Mouse (Mus musculus) stomach, embryonic 14.5 days (tissue): ENCODE measurements around the gene Slc1a5. TPM values are rescaled to one million over a fixed set of nuclear protein-coding genes. Genes with fewer than 3 reads are reported as not detected.

Experiments used
- ATAC-seq: fragments of 200-750 bp; cut with Nextera tagmentation; 2 replicates; pipeline ENCODE4 v1.8.0; 2017; ENCODE audit warnings: low read depth, moderate TSS enrichment; ENCODE audit not compliant: insufficient number of reproducible peaks, insufficient read depth, low FRiP score
- H3K27ac ChIP-seq: fragments of 300-500 bp; sonication (generic); 2 replicates; pipeline ENCODE4 v1.5.1; 2014; ENCODE audit warnings: mild to moderate bottlenecking, low read length, moderate library complexity, mixed read lengths
- H3K27me3 ChIP-seq: fragments of 300-500 bp; sonication (generic); 2 replicates; pipeline ENCODE4 v1.6.1; 2014; ENCODE audit warnings: low read length, control low read depth, mixed read lengths; ENCODE audit not compliant: control insufficient read depth, insufficient read depth
- H3K36me3 ChIP-seq: fragments of 300-500 bp; sonication (generic); 2 replicates; pipeline ENCODE4 v1.6.1; 2014; ENCODE audit warnings: mild to moderate bottlenecking, control low read depth, low read length, moderate library complexity, mixed read lengths; ENCODE audit not compliant: control insufficient read depth, insufficient read depth
- H3K4me1 ChIP-seq: fragments of 300-500 bp; sonication (generic); 2 replicates; pipeline ENCODE4 v1.6.1; 2014; ENCODE audit warnings: low read length, control low read depth, mixed read lengths; ENCODE audit not compliant: control insufficient read depth, insufficient read depth
- H3K4me2 ChIP-seq: fragments of 300-500 bp; sonication (generic); replicated peaks from 2 replicates; pipeline ENCODE4 v1.6.1; 2014; ENCODE audit warnings: low read depth, low read length, control low read depth
- H3K4me3 ChIP-seq: fragments of 300-500 bp; sonication (generic); 2 replicates; pipeline ENCODE4 v1.5.1; 2014; ENCODE audit warnings: low read depth, low read length, control low read depth
- H3K9ac ChIP-seq: fragments of 300-500 bp; sonication (generic); replicated peaks from 2 replicates; pipeline ENCODE4 v1.6.1; 2014; ENCODE audit warnings: low read depth, mild to moderate bottlenecking, control low read depth, low read length, moderate library complexity, mixed read lengths
- H3K9me3 ChIP-seq: fragments of 300-500 bp; sonication (generic); 2 replicates; pipeline ENCODE4 v1.6.1; 2016; ENCODE audit warnings: low read depth, low read length, control low read depth; ENCODE audit not compliant: control insufficient read depth
- WGBS: fragments of 180-500 bp; shearing (Covaris S2); extraction: QIAGEN DNeasy Blood & Tissue Kit; methylation state at CpG from one replicate; pipeline ENCODE4 v1.1.7; 2014; 5-methylcytosine and 5-hydroxymethylcytosine counted together
- polyA plus RNA-seq: library from polyadenylated mRNA; unstranded; fragments of >200 nt; fragmentation: Nextera tagmentation; extraction: Ambion mirVana; gene quantifications from 2 replicates; pipeline ENCODE4 v1.2.1, GENCODE M21; 2014

Slc1a5 gene
- polyA plus RNA-seq, 1 experiment from 2014 or later, result 36.7 TPM

DNA sequence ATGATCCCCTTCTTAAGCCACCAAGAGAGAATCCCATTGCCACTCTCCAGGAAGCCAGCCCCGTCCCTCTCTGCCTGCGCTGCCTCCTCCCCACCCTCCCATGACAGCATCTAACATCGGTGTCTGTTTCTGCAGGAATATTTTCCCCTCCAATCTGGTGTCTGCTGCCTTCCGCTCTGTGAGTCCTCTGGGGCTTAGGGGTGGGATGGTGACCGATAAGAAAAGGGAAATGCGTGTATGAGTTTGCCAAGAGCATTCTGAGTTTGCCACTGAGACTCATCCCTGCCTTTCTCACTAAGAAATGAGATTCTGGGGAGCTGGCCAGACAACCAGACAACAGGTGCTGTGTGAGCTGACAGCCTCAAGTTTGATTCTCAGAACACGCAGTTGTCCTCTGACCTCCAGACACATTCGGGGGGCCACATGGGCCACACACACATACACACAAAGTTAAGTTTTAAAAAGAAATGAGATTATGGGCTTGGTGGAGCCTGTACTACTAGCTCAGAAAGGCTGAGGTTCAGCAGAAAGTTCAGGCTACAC lies 4.5 kb downstream of the Slc1a5 start:
- ATAC-seq, result no peak
- 88% methylated on average over 8 of the region's 8 CpGs for WGBS
- Histone ChIP-seq H3K27ac (no peak overlapping the region), H3K4me1 (peaks cover 14% of the 10 kb centered on the region), H3K4me3 (no peak overlapping the region), H3K36me3 (peaks cover 7% of the 10 kb centered on the region; the same call in 1 of the 2 replicates), H3K9me3 (no peaks in the 10 kb centered on the region), H3K27me3 (no peaks in the 10 kb centered on the region), H3K9ac (no peak overlapping the region), H3K4me2 (no peak overlapping the region)

DNA sequence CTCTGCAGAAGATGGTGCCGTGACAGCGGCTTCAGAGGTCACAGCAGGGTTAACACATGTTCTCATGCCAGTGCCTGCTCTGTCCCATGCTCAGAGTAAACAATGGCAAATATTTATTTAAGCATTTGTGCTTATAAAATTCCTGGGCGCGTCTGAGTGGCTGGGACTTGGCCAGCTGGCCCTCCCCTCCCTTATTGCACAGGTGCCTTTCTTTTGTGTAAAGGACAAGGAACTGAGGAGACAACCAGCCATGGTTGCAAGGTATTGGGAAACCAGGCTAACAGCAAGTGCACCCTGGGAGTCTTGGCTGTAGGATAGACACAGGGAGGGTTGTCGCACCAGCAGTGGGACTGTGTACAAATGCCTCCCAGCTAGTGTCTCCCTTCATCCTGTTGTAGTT lies 11.2 kb downstream of the Slc1a5 start:
- H3K36me3 ChIP-seq, result peaks cover 21% of the 10 kb centered on the region
- peak overlapping the region; percentile 23; the same call in 1 of the 2 replicates for H3K27ac ChIP-seq
- peak; percentile 76 for ATAC-seq
- 25% methylated on average over 5 of the region's 5 CpGs for WGBS
- H3K4me1 ChIP-seq, result peaks cover 7% of the 10 kb centered on the region; the same call in 1 of the 2 replicates
- no peak overlapping the region for H3K9ac ChIP-seq
- H3K4me2 ChIP-seq, result no peak overlapping the region
- H3K27me3 ChIP-seq, result no peaks in the 10 kb centered on the region
- no peaks in the 10 kb centered on the region for H3K9me3 ChIP-seq
- H3K4me3 ChIP-seq, result no peak overlapping the region

DNA sequence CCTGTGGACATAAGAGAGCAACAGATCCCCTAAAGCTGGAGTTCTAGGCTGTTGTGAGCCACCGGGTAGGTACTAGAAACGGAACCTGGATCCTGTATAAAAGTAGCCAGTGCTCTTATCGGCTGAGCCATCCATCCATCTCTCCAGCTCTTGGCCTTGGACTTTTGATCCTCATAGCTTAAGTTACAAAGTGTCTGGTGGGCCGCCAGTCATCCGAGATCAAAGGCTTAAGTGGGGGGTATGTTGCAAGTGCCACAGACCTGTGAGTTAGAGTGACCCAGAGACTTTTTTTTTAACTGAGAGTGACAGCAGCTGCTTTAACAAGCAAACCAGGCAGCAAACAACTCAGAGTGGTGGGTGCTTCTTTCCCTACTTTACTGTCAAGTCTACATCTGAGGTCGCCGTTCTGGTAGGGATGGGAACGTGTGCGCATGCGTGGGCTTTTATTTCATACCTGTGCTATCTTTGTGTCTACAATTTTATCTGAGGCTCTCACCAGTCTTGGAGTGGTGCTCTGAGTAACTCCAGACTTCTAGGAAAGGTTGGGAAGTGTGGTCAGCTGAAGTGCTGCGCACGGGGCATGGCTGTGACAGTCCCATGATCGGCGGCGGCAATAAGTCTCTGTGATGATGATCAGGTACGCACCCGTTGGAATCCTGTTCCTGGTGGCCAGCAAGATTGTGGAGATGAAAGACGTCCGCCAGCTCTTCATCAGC lies 12.0 kb downstream of the Slc1a5 start:
- Histone ChIP-seq H3K4me1 (peaks cover 7% of the 10 kb centered on the region; the same call in 1 of the 2 replicates), H3K4me2 (no peak overlapping the region), H3K4me3 (no peak overlapping the region), H3K9ac (no peak overlapping the region), H3K27me3 (no peaks in the 10 kb centered on the region), H3K9me3 (no peaks in the 10 kb centered on the region), H3K36me3 (peaks cover 25% of the 10 kb centered on the region), H3K27ac (peak overlapping the region; percentile 23; the same call in 1 of the 2 replicates)
- no peak for ATAC-seq
- 77% methylated on average over 19 of the region's 19 CpGs for WGBS

DNA sequence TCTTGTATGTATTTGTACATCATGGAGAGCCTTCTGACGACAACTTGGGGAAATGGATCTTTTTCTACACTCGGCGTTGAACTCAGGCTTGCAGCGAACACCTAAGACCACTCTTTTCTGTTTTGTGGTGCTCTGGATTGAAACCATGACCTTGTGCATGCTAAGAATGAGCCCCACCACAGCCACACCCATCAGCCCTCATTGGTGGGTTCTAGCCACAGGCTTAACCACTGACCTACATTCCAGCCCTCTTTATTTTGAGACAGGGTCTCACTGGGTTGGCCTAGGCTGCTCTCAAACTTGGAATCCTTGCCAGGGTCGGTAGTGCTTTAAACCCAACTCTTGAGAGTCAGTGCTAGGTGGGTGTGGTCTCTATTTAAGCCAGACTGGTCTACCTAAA lies 13.7 kb downstream of the Slc1a5 start:
- 93% methylated on average over 5 of the region's 5 CpGs for WGBS
- H3K4me1 ChIP-seq, result peaks cover 7% of the 10 kb centered on the region; the same call in 1 of the 2 replicates
- H3K9ac ChIP-seq, result no peak overlapping the region
- no peak overlapping the region for H3K27ac ChIP-seq
- H3K9me3 ChIP-seq, result no peaks in the 10 kb centered on the region
- H3K27me3 ChIP-seq, result no peaks in the 10 kb centered on the region
- peaks cover 28% of the 10 kb centered on the region for H3K36me3 ChIP-seq
- no peak overlapping the region for H3K4me3 ChIP-seq
- no peak overlapping the region for H3K4me2 ChIP-seq
- ATAC-seq, result no peak

DNA sequence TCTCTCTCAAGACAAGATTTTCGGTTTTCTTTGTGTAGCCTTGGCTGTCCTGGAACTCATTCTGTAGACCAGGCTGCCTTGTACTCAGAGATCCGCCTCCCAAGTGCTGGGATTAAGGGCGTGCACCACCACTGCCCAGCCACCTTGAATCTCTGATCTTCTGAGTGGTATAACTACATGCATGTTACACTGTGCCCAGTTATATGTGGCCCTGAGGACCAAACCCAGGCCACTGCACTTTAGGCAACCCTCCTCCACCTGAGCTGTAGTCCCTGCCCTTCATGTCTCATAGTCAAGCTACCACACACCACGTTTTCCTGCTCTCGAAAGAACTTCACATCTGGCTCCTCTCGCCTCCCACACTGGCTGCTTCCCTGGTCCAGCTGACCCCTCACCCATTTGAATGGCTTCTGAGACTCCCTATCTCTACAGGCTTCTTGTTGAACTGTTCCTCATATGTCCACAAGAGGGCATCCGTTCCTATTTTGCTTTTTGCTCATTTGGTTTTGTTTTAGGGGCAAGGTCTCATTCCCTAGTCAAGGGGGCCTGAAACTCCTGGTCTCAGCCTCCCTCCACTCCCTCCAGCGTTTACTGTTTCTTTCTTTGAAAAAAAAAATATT lies 23.4 kb downstream of the Slc1a5 start:
- no peak; the same call in 1 of the 2 replicates for ATAC-seq
- 33% methylated on average over 8 of the region's 8 CpGs for WGBS

DNA sequence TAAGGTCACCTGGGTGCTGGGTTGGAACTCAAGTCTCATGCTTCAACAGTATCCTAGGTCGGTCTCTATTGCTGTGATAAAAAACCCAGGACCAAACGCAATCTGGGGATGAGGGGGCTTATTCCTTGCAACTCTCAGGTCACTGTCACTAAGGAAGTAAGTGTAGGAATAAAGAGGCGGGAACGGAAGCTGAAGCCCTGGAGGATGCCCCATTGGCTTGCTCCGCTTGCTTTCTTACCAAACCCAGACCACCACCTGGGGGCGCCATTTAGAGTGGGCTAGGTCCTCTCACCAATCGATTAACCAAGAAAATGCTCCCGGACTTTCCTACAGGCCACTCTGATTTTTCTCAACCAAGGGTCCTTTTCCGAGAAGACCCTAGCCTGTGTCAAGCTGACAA lies 26.8 kb downstream of the Slc1a5 start:
- Histone ChIP-seq H3K36me3 (no peaks in the 10 kb centered on the region; the same call in none of the 2 replicates), H3K9ac (no peak overlapping the region), H3K27ac (no peak overlapping the region), H3K4me2 (no peak overlapping the region), H3K4me1 (peaks cover 12% of the 10 kb centered on the region), H3K27me3 (peaks cover 3% of the 10 kb centered on the region; the same call in 1 of the 2 replicates), H3K4me3 (no peak overlapping the region), H3K9me3 (no peaks in the 10 kb centered on the region)
- ATAC-seq, result no peak
- WGBS, result 91% methylated on average over 9 of the region's 9 CpGs

More for the DNA sequence above, 23.4 kb downstream of the Slc1a5 start:
- Histone ChIP-seq H3K4me2 (no peak overlapping the region), H3K4me3 (no peak overlapping the region), H3K9me3 (no peaks in the 10 kb centered on the region), H3K9ac (no peak overlapping the region), H3K4me1 (no peaks in the 10 kb centered on the region), H3K36me3 (no peaks in the 10 kb centered on the region; the same call in none of the 2 replicates), H3K27me3 (no peaks in the 10 kb centered on the region), H3K27ac (no peak overlapping the region)

DNA sequence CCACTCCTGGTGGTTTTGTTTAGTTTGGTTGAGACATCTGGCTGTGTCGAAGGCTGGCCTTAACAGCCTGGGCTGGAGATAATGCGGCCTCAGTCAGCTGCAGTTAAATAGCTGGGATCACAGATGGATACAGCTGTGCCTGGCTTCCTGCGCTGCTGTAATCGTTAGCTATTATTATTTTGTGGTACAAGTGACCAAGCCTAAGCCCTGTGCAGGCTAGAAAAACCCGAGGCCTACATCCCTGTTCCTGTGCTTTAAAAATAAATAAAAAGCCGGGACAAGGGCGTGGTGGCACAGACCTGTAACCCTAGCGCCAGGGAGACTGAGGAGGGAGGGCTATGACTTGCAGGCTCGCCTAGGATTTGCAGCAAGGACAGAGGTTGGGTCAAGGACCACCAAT lies 27.5 kb downstream of the Slc1a5 start:
- WGBS, result 52% methylated on average over 9 of the region's 9 CpGs
- H3K27me3 ChIP-seq, result peaks cover 3% of the 10 kb centered on the region; the same call in 1 of the 2 replicates
- no peak overlapping the region for H3K9ac ChIP-seq
- ATAC-seq, result 0 out of 2 replicates have a peak, but pooled peaks have one; percentile 4
- peaks cover 12% of the 10 kb centered on the region for H3K4me1 ChIP-seq
- no peaks in the 10 kb centered on the region for H3K9me3 ChIP-seq
- no peak overlapping the region for H3K4me2 ChIP-seq
- H3K36me3 ChIP-seq, result no peaks in the 10 kb centered on the region; the same call in none of the 2 replicates
- no peak overlapping the region for H3K4me3 ChIP-seq
- no peak overlapping the region for H3K27ac ChIP-seq

DNA sequence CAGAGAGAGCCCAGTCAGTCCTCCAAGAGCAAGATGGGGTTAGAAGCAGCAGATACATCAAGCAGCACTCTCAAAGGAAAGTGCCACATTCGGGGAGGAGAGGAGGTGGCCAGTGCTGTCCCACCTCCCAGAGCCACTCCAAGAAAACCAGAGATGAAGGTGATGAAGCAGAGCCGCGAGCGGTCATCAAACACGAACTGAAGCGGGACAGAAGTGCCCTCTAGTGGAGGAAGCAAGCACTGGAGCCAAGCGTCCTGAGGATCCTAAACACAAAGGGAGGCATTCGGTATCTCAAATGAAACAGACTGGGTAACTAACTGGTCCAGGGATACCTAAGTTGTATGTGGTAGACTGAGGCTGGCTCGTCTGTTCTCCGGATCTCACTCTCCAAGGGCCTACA lies 28.6 kb downstream of the Slc1a5 start:
- ATAC-seq, result no peak
- Histone ChIP-seq H3K9me3 (no peaks in the 10 kb centered on the region), H3K27ac (no peak overlapping the region), H3K27me3 (peaks cover 3% of the 10 kb centered on the region; the same call in 1 of the 2 replicates), H3K4me1 (peaks cover 12% of the 10 kb centered on the region), H3K36me3 (no peaks in the 10 kb centered on the region; the same call in none of the 2 replicates), H3K4me2 (no peak overlapping the region), H3K4me3 (no peak overlapping the region), H3K9ac (no peak overlapping the region)
- WGBS, result 32% methylated on average over 10 of the region's 10 CpGs
